ENCODE assay signal across 8 mouse cellular contexts in genomic region chr4:136637563-136638229, GRCm38 (mm10). TPM values are rescaled to one million over a fixed set of nuclear protein-coding genes. Genes with fewer than 3 reads are reported as not detected.
A peak's percentile ranks its signal among the peaks of the same experiment; 100 is the strongest.
DNase-seq lines count a peak whose midpoint lies in the region; ATAC-seq and TF ChIP-seq lines count a peak whose summit lies in the region.

No protein-coding gene starts in this region.

- H3K9me3 ChIP-seq in heart, embryonic 14.5 days (ENCODE audit: control insufficient read depth, low read length), result no peaks in the 10 kb centered on the region
- H3K9me3 ChIP-seq in intestine, embryonic 15.5 days, result no peaks in the 10 kb centered on the region

- peak overlapping the region; percentile 96 for H3K4me2 ChIP-seq in heart, embryonic 14.5 days (ENCODE audit: low read length)
- H3K4me2 ChIP-seq in intestine, embryonic 15.5 days (replicated peaks), result peak overlapping the region; percentile 97

- no peak for TF ChIP-seq POLR2A in embryonic fibroblast, embryonic 13.5 days (IDR thresholded peaks at IDR 0.05; ENCODE audit: low read depth, low read length)

- WGBS in heart, embryonic 14.5 days, result 4% methylated on average over 76 of the region's 76 CpGs
- 1% methylated on average over 75 of the region's 76 CpGs for WGBS in intestine, embryonic 15.5 days

- DNase-seq in heart, adult 8-10 months (ENCODE audit: low spot score), result no peak
- peak; percentile 30 for DNase-seq in adrenal gland, postnatal 25 days
- peak; percentile 24 for DNase-seq in liver
- DNase-seq in right cerebral cortex, adult 2 months (ENCODE audit: low spot score in 2 of 2), result peak; percentile 70 to 79

- no peak overlapping the region for H3K27ac ChIP-seq in heart, embryonic 14.5 days (replicated peaks in 1 of 2; ENCODE audit: control insufficient read depth in 1 of 2, insufficient read depth in 1 of 2, low read depth in 2 of 2, low read length in 2 of 2)
- H3K27ac ChIP-seq in embryonic fibroblast, embryonic 13.5 days (ENCODE audit: insufficient read depth, low read length), result no peak overlapping the region
- H3K27ac ChIP-seq in intestine, embryonic 15.5 days, result no peak overlapping the region

- peaks cover 4 to 10% of the 10 kb centered on the region in 2 experiments; a peak in 3 of 4 replicates for H3K4me1 ChIP-seq in heart, embryonic 14.5 days (ENCODE audit: control insufficient read depth in 2 of 2, insufficient read depth in 2 of 2, low read length in 2 of 2)
- no peaks in the 10 kb centered on the region for H3K4me1 ChIP-seq in embryonic fibroblast, embryonic 13.5 days (ENCODE audit: control insufficient read depth, insufficient read depth, low read length)
- H3K4me1 ChIP-seq in intestine, embryonic 15.5 days (replicated peaks), result peaks cover 17% of the 10 kb centered on the region; the same call in 1 of the 2 replicates

- H3K9ac ChIP-seq in heart, embryonic 14.5 days (ENCODE audit: low read length), result peak overlapping the region; percentile 62
- H3K9ac ChIP-seq in intestine, embryonic 15.5 days, result peak overlapping the region; percentile 47

- no peak for ATAC-seq in heart, embryonic 14.5 days (ENCODE audit: insufficient number of reproducible peaks, insufficient read depth, low FRiP score, low read depth)
- peak; percentile 57 for ATAC-seq in intestine, embryonic 15.5 days
- no peak for ATAC-seq in inflammation-experienced regulatory T-cells, adult 6 months

- H3K27me3 ChIP-seq in heart, embryonic 14.5 days (ENCODE audit: control insufficient read depth, insufficient read depth, low read length), result peaks cover 38% of the 10 kb centered on the region
- peaks cover 25% of the 10 kb centered on the region for H3K27me3 ChIP-seq in intestine, embryonic 15.5 days (replicated peaks)

- no peak for TF ChIP-seq CTCF in embryonic fibroblast, embryonic 13.5 days (IDR thresholded peaks at IDR 0.05; ENCODE audit: borderline replicate concordance, insufficient read depth, low read length)

- H3K36me3 ChIP-seq in heart, embryonic 14.5 days (ENCODE audit: control insufficient read depth, insufficient read depth, low read length), result no peaks in the 10 kb centered on the region
- H3K36me3 ChIP-seq in intestine, embryonic 15.5 days, result no peaks in the 10 kb centered on the region

- H3K4me3 ChIP-seq in heart, embryonic 14.5 days (ENCODE audit: control insufficient read depth in 1 of 2, insufficient read depth in 1 of 2, low read depth in 1 of 2, low read length in 2 of 2), result peak overlapping the region; percentile 46 to 48
- peak overlapping the region; percentile 2 for H3K4me3 ChIP-seq in embryonic fibroblast, embryonic 13.5 days (ENCODE audit: insufficient read depth, low read length)
- peak overlapping the region; percentile 54 for H3K4me3 ChIP-seq in intestine, embryonic 15.5 days (replicated peaks)

RNA-seq across cellular contexts. Expression of gene Lactbl1, which starts 15.3 kb away (rescaled TPM):
- not detected in 2 replicates for polyA plus RNA-seq in heart, embryonic 14.5 days (2014; fragmentation: Nextera tagmentation; extraction: Ambion mirVana)
- total RNA-seq in heart, adult 8-10 months (2022), result under 1 TPM in 1 of 4 experiments, not detected in 3; 0.09 TPM
- total RNA-seq in adrenal gland, postnatal 25 days (2021), result not detected in 2 replicates
- not detected in 2 replicates for polyA plus RNA-seq in embryonic fibroblast, embryonic 13.5 days (2011; ENCODE audit: insufficient read length, low read depth, missing spikeins)
- not detected in 2 replicates for polyA plus RNA-seq in intestine, embryonic 15.5 days (2015; fragmentation: Nextera tagmentation; extraction: Ambion mirVana)
- polyA plus RNA-seq in inflammation-experienced regulatory T-cells, adult 6 months (2017; shearing (Covaris generic)), result under 1 TPM in 1 of 3 experiments, not detected in 2; 0.16 TPM

RNA-seq across cellular contexts. Expression of gene Tex46, which starts 27.5 kb away (rescaled TPM):
- not detected in 2 replicates for polyA plus RNA-seq in heart, embryonic 14.5 days (2014; fragmentation: Nextera tagmentation; extraction: Ambion mirVana)
- total RNA-seq in heart, adult 8-10 months (2022), result not detected
- total RNA-seq in adrenal gland, postnatal 25 days (2021), result not detected in 2 replicates
- not detected in 2 replicates for polyA plus RNA-seq in embryonic fibroblast, embryonic 13.5 days (2011; ENCODE audit: insufficient read length, low read depth, missing spikeins)
- not detected in 2 replicates for polyA plus RNA-seq in intestine, embryonic 15.5 days (2015; fragmentation: Nextera tagmentation; extraction: Ambion mirVana)
- polyA plus RNA-seq in inflammation-experienced regulatory T-cells, adult 6 months (2017; shearing (Covaris generic)), result not detected

RNA-seq across cellular contexts. Expression of gene Kdm1a, which starts 35.2 kb away (rescaled TPM):
- 40.0 and 45.9 TPM in 2 replicates for polyA plus RNA-seq in heart, embryonic 14.5 days (2014; fragmentation: Nextera tagmentation; extraction: Ambion mirVana)
- total RNA-seq in heart, adult 8-10 months (2022), result 10 to 100 TPM; 24.3 to 27.0 (median 26.4) TPM
- total RNA-seq in adrenal gland, postnatal 25 days (2021), result 44.2 and 59.3 TPM in 2 replicates
- polyA plus RNA-seq in embryonic fibroblast, embryonic 13.5 days (2011; ENCODE audit: insufficient read length, low read depth, missing spikeins), result 83.4 and 88.7 TPM in 2 replicates
- polyA plus RNA-seq in intestine, embryonic 15.5 days (2015; fragmentation: Nextera tagmentation; extraction: Ambion mirVana), result 29.6 and 31.4 TPM in 2 replicates
- polyA plus RNA-seq in inflammation-experienced regulatory T-cells, adult 6 months (2017; shearing (Covaris generic)), result 10 to 100 TPM; 12.3 to 23.7 (median 23.2) TPM

Comparison
In these comparisons a context has a peak if more than half of its experiments do, and no peak if none do; other contexts are left out.
1. H3K4me3 ChIP-seq: peak in every context shown above with its lines; median percentile 54 in intestine, embryonic 15.5 days; 47 in heart, embryonic 14.5 days; 2 in embryonic fibroblast, embryonic 13.5 days.